Mouse (Mus musculus): Measurements from ENCODE around the gene Golga7b.

Gene Golga7b

DNA sequence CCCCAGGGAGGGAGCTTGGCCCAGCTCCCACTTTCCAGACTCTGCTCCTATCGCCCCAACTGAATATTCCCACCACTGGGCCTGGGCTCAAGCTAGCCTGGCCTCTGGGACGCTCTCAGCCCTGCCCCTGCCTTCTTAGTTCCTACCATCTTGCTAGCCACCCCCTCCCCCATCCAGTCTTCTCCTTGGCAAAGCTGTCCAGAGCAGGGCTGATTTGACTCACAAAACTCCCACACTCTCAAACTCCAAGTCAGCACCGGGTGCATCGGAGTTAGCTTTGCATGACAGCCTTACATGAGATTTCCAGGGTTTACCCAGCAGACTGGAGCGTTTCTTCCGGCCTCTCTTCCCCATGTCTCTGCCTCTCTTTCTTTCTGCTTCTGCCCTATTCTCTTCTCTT is 45.8 kb downstream of the Golga7b start:
- DNase-seq (ENCODE audit: low spot score in 2 of 2) = no peak

GRCm38 (mm10) chr19:42303210-42303813 is 55.9 kb downstream of the Golga7b start:
- no peak for DNase-seq (ENCODE audit: low spot score in 2 of 2)

DNA sequence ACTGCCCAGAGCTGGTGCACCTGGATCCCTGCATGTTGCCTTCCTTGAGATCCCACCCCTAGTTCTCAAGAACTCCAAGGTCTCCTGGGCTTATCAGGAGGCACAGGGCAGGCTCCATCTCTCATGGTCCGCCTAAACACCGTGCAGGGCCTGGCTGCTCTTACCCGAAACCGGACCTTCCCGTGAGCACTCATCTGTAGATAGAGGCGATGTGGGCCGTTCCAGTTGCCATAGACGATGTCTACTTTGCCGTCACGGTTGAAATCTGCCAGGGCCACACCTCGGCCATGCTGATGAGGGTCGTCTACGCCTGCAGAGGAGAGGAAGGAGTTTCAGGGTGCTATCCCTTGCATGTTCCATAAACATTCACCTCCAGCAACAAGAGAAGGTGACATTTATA is 57.1 kb downstream of the Golga7b start:
- no peak for DNase-seq (ENCODE audit: low spot score in 2 of 2)

DNA sequence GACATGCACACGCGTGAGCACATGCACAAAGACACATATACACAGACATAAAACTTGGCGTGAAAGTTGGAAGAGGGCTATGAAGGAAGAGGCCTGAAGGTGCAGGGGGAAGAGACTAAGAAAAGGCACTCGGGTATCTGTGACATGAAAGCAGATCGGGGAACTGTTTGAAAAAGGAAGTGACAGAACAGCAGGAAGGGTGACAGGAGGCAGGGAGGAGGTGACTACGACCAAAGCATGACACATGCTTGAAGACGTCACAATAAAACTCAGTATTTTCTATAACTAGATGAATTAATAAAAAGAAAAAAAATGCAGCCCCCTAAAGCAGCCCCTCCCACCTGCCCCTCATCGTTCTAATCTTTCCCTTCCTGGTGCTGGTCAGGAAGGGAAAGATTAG is 58.4 kb downstream of the Golga7b start:
- DNase-seq (ENCODE audit: low spot score in 2 of 2) = no peak

DNA sequence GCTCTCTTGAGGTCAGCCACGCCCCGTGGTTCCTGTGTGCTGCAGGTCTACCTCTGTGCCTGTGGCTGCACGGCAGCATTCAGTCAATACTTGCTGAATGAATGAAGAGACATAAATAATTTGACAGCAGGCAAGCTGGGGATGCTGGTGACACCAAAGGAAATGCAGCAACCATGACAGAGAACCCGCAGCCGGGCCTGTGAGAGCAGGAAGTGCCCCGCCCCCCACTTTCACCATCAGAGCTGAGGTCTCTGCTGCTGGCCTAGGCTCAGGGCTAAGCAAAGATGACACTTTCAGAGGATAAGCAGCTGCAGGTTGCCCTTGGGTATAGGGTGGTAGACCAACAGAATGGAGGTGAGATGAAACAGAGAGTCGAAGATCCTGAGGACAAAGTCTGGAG is 58.8 kb downstream of the Golga7b start:
- no peak for DNase-seq (ENCODE audit: low spot score in 2 of 2)

DNA sequence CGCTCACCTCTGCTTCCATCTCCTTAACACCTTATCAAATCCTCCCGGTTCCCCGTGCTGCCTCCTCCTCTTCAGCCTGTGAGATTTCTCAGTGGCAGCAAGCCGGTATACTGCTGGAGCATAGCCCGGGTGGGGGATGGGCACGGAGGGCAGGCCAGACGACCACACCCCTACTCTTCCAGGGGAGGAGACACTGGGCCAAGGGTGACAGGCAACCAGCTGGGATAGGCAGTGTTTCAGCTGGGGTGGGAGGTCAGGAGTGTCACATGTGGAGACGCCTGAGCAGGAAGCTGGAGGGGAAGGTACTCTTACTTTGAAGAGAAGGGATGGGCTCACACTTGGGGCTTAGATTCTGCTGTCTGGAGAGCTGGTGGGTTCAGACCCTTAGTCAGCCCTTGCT is 59.6 kb downstream of the Golga7b start:
- DNase-seq (ENCODE audit: low spot score in 2 of 2) = no peak

GRCm38 (mm10) chr19:42308931-42309330 is 61.6 kb downstream of the Golga7b start:
- no peak for DNase-seq (ENCODE audit: low spot score in 2 of 2)

- no peak for DNase-seq (ENCODE audit: low spot score in 2 of 2)
These were observed 64.0 kb downstream of the Golga7b start for GRCm38 (mm10) chr19:42311332-42311731.

- DNase-seq (ENCODE audit: low spot score in 2 of 2) = no peak
These were observed 64.8 kb downstream of the Golga7b start for GRCm38 (mm10) chr19:42312191-42312590.

DNA sequence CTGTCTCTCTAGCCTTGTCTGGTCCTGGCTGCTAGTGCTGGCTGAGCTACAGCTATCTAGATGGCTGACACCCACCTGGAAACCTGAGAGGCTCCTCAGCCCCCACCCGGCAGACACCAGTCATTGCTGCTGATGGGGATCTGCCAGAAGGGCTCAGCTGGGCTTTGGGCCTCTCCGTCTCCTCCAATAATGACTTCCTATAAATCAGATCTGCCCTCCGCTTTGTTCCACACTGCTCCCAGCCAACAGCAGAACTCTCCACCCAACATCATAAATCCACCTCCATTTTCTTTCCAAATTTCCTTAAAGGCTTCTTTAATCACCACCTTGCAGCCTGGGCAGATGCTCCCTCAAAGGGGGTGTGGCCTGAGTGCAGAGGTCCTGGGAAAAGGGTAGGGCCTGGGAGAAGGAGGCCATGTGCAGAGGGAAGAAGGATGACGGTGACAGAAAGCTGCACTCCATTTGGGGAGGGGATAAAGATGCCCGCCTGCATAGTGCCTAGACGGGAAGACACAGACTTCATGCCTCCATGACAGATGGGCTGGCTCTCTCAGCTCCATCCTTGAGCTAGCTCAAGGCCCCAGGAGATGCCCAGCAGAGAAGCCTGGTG is 67.8 kb downstream of the Golga7b start:
- no peak for DNase-seq (ENCODE audit: low spot score in 2 of 2)

DNA sequence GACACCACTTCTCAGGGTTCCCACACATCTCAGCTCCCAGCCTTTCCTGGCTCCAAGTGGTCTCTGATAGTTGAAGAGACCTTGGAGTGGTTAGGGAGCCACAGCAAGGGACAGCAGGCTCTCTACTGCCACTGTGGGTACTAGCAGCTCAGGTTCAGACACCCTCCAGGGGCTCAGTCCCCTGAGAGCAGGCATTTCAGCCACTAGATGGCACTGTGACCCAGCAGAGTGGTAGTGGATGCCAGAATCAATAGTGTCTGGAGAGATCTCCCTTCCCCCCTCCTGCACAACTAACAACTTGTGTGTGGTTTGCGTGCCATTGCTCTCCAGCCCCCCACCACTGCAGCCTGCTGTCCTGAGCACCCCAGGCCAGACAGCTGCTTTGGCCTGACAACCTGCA is 68.5 kb downstream of the Golga7b start:
- DNase-seq (ENCODE audit: low spot score in 2 of 2) = peak; percentile 77 to 89

DNA sequence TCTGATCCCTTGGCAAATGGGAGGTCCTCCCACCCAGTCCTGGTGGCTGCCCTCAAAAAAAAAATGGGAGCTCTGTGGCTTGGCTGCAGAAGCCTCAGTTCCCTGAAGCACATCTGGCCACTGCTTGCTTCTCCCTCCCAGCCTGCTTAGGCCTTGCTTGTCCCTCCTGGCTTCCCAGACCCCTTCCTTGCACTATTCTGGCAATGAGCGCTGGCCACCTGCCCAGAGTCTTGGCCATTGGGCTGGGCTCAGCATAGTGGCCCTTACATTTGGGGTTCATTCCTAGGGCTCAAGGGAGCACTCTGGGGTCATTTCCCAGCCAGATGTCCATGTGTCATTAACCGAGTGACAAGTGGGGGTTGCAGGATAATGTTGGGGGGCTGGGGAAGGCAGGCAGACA is 69.2 kb downstream of the Golga7b start:
- peak in 1 of 2 experiments; percentile 58 for DNase-seq (ENCODE audit: low spot score in 2 of 2)

DNA sequence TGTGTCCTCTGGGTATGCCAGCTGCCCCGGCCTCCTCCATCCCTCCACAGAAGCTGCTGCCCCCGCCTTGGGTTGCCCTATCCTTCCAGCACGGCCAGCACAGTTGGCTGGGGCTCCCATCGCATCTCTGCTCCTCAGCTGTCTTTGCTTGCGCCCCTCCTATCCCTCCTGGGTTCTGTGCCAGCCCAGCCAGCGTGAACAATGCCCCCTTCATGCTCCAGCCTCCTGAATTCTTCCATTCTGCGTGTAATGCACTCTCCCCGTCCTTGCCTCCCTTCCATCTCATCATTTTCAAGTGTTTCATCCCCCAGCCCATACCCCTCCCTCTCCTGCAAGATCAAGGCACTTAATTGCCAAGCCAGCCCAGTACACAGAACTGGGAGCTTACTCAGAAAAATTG is 69.6 kb downstream of the Golga7b start:
- DNase-seq (ENCODE audit: low spot score in 2 of 2) = peak; percentile 60 to 69

DNA sequence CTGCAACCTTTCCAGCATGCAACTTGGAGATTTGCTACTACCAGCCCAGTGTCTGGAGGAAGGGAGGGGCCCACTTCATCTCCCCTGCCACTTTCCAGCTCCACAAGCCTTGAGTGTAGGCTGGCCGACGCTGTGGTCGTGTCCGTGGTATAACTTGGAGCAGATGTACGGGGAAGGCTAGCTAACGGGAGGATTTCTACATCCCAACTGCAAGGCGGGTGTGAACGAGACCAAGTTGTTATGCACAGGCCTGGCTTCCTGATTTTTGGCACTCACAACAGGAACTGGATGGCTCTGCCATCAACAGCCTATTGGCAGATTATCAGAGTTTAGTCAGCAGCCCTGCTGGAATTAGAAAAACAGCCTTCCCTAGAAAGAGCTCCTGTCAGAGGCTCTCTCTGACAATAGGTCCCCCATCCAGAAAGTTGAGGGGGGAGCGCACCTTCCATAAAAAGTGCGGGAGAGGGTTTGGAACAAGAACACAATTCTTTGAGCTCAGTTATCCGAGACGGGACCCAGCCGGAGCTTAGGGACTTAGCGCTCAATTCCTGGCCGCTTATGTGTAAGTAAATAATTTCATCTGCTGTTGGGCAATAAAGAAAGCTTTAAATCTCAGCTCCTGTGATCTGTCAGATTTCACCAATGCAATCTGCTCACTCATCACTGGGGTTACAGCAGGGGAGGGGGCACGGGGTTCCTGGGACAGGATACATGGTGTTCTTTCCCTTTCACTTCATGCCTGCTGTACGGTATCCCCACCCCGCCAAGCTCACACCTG is 70.5 kb downstream of the Golga7b start:
- peak; percentile 26 to 37 for DNase-seq (ENCODE audit: low spot score in 2 of 2)
